Mouse (Mus musculus) embryonic facial prominence, embryonic 15.5 days (tissue): ENCODE results near the gene Utp14b. TPM values are rescaled to one million over a fixed set of nuclear protein-coding genes. Genes with fewer than 3 reads are reported as not detected.

Experiments used
- ATAC-seq: fragments of 200-750 bp; cut with Nextera tagmentation; 2 replicates; pipeline ENCODE4 v1.8.0; 2017; ENCODE audit warnings: low read depth, moderate TSS enrichment; ENCODE audit not compliant: insufficient number of reproducible peaks, low FRiP score, low TSS enrichment
- H3K27ac ChIP-seq: fragments of 300-500 bp; sonication (generic); replicated peaks from 2 replicates; pipeline ENCODE4 v1.5.1; 2015; ENCODE audit warnings: mild to moderate bottlenecking, inconsistent platforms
- H3K27me3 ChIP-seq: fragments of 300-500 bp; sonication (generic); 2 replicates; pipeline ENCODE4 v1.6.1; 2015; ENCODE audit warnings: inconsistent platforms
- H3K36me3 ChIP-seq: fragments of 300-500 bp; sonication (generic); 2 replicates; pipeline ENCODE4 v1.6.1; 2015; ENCODE audit warnings: mild to moderate bottlenecking, inconsistent platforms
- H3K4me1 ChIP-seq: fragments of 300-500 bp; sonication (generic); 2 replicates; pipeline ENCODE4 v1.6.1; 2015; ENCODE audit warnings: inconsistent platforms
- H3K4me2 ChIP-seq: fragments of 300-500 bp; sonication (generic); replicated peaks from 2 replicates; pipeline ENCODE4 v1.6.1; 2015; ENCODE audit warnings: mild to moderate bottlenecking, inconsistent platforms
- H3K4me3 ChIP-seq: fragments of 300-500 bp; sonication (generic); replicated peaks from 2 replicates; pipeline ENCODE4 v1.5.1; 2015; ENCODE audit warnings: mild to moderate bottlenecking, inconsistent platforms
- H3K9ac ChIP-seq: fragments of 300-500 bp; sonication (generic); 2 replicates; pipeline ENCODE4 v1.6.1; 2015; ENCODE audit warnings: inconsistent platforms
- H3K9me3 ChIP-seq: fragments of 300-500 bp; sonication (generic); replicated peaks from 2 replicates; pipeline ENCODE4 v1.6.1; 2016; ENCODE audit warnings: inconsistent platforms
- WGBS: fragments of 180-500 bp; shearing (Covaris S2); methylation state at CpG from one replicate; pipeline ENCODE4 v1.1.7; 2015; 5-methylcytosine and 5-hydroxymethylcytosine counted together
- polyA plus RNA-seq: library from polyadenylated mRNA; unstranded; fragments of >200 nt; fragmentation: Nextera tagmentation; extraction: Ambion mirVana; gene quantifications from 2 replicates; pipeline ENCODE4 v1.2.1, GENCODE M21; 2015

The Utp14b gene
- polyA plus RNA-seq, 1 experiment from 2014 or later = 4.1 TPM

DNA sequence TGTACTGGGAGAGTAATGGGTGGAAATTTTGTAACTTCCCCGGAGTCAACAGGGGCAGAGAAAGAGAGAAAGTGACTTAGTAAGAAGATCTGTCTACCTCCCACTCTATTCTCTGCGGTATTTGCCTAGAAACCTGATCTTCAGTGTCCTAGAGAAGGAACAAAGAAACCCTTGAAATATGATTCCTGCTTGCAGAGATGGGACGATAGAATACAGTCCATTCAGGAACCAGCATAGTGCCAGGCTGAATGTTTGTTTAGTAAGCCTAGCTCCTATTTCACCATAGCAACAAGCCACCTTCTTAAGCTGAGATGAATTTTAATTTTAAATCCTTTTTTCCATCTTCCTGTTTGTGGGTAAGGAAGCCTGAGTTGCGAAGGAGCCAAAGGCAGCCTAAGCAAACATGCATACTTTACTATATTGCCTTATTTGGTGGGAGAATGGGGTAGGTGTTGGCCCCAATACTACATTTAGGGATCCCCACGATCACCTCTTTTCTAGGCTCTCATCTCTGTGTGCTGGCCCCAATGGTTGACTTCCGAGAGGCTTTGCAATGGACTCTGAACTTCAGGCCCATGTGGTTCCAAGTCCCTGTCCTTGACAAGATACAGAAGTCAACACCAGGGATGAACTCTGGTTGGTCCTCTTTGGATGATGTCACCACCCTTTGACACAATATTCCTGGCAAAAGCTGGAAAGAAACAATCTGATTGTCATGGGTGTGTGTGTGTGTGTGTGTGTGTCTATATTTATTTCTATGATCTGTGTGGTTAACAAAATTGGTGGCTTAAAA is 8.4 kb upstream of the Utp14b start:
- H3K9me3 ChIP-seq = no peaks in the 10 kb centered on the region
- 28% methylated on average over 6 of the region's 6 CpGs for WGBS
- H3K36me3 ChIP-seq = no peaks in the 10 kb centered on the region
- H3K4me3 ChIP-seq = no peak overlapping the region
- no peak overlapping the region for H3K4me2 ChIP-seq
- H3K9ac ChIP-seq = no peak overlapping the region
- no peak overlapping the region; the same call in 1 of the 2 replicates for H3K27ac ChIP-seq
- no peaks in the 10 kb centered on the region for H3K27me3 ChIP-seq
- ATAC-seq = peak; percentile 83
- peaks cover 12% of the 10 kb centered on the region; the same call in 1 of the 2 replicates for H3K4me1 ChIP-seq

DNA sequence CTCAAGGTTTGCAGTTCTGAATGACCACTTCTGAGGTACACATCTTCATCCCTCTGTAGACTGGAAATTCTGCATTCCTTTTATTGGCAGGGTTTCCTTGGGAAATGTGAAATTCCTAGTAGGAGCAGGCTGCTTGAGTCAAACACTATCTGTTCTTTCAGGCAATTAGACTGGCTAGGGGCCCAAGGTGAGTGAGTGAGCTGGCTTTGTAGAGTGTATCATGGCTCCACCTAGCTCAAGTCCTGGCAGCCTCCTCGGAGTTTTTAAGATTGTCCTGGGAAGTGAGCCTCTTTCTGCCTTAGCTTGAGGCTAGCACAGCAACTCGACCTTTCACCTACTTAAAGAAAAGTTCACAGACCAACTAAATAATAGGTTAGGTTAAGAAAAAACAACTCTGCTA is 1.4 kb upstream of the Utp14b start:
- 14% methylated on average over 2 of the region's 2 CpGs for WGBS
- Histone ChIP-seq H3K4me3 (no peak overlapping the region), H3K4me2 (no peak overlapping the region), H3K9ac (no peak overlapping the region), H3K27me3 (no peaks in the 10 kb centered on the region), H3K4me1 (peaks cover 31% of the 10 kb centered on the region), H3K27ac (peak overlapping the region; percentile 97), H3K9me3 (no peaks in the 10 kb centered on the region), H3K36me3 (no peaks in the 10 kb centered on the region)
- ATAC-seq = no peak

DNA sequence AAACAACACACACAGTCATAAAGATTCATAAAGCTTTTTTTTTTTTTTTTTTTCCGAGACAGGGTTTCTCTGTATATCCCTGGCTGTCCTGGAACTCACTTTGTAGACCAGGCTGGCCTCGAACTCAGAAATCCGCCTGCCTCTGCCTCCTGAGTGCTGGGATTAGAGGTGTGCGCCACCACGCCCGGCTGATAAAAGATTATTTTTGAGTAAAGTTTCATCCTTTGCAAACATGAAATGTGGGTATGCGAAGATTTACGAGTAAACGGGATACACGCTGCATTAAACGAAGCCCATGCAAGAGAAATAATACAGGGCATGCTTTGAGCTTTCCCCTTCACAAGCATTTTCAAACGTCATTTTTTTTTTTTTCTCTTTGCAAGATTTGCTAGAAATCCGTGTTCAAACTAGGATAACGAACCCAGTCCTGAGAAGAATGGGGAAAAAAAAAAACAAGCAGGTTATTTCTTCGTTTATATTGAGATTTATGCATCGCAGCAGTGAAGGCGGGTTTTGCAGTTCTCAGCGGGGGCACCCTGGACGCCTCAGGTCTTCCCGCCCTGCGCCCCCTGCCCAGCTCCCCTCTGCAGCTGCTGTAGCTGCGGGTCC is 713 bp upstream of the Utp14b start:
- H3K9ac ChIP-seq = 0 out of 2 replicates have a peak overlapping the region, but pooled peaks have one; percentile 23
- peak overlapping the region; percentile 97 for H3K27ac ChIP-seq
- H3K4me1 ChIP-seq = peaks cover 31% of the 10 kb centered on the region
- peak overlapping the region; percentile 70 for H3K4me3 ChIP-seq
- H3K9me3 ChIP-seq = no peaks in the 10 kb centered on the region
- no peaks in the 10 kb centered on the region for H3K27me3 ChIP-seq
- ATAC-seq = no peak
- 22% methylated on average over 22 of the region's 22 CpGs for WGBS
- no peaks in the 10 kb centered on the region for H3K36me3 ChIP-seq
- peak overlapping the region; percentile 76 for H3K4me2 ChIP-seq

DNA sequence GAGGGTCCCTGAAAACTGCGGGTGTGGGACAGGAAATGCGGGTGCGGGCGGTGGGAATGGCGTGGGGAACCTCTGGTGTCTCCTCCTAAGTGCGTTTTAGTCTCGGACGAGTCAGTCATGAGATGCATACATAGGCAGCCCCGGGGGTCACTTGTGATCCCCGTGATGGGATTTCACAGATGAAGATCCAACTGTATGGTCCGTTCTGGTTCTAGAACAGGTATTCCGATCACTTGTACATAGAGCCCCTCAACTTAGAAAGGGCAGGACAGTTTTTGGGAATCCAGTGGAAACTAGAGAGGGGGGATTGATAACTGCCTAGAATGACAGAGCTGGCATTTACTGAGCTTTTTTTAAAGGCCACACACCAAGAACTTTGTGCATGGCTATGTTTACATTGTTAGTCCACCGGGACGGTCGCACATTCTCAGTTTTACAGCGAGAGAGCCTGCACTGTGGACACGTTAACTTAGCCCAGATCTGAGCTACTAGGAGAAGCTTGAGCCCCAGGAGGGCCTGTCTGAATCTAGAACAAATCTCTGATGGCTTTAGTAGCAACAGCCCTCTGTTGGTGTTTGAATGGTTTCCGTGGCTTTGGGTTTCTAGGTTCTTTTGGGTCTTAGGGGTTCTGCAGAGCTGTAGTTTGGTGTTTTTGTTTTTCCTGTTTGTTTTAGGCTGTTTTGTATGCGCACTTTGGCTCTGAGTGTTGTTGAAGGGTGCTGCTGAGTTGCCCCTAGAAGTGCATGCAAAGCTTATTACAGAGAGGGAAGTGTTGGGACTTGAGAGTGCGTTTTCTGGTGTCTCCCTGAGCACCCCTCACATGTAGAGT is 817 bp downstream of the Utp14b start:
- H3K27ac ChIP-seq = peak overlapping the region; percentile 97
- no peaks in the 10 kb centered on the region for H3K27me3 ChIP-seq
- H3K4me2 ChIP-seq = peak overlapping the region; percentile 76
- peaks cover 31% of the 10 kb centered on the region for H3K4me1 ChIP-seq
- whole genome bisulfite sequencing = 1% methylated on average over 20 of the region's 20 CpGs
- peak overlapping the region; percentile 79 for H3K9ac ChIP-seq
- H3K9me3 ChIP-seq = no peaks in the 10 kb centered on the region
- H3K4me3 ChIP-seq = peak overlapping the region; percentile 70
- H3K36me3 ChIP-seq = no peaks in the 10 kb centered on the region
- no peak for ATAC-seq

DNA sequence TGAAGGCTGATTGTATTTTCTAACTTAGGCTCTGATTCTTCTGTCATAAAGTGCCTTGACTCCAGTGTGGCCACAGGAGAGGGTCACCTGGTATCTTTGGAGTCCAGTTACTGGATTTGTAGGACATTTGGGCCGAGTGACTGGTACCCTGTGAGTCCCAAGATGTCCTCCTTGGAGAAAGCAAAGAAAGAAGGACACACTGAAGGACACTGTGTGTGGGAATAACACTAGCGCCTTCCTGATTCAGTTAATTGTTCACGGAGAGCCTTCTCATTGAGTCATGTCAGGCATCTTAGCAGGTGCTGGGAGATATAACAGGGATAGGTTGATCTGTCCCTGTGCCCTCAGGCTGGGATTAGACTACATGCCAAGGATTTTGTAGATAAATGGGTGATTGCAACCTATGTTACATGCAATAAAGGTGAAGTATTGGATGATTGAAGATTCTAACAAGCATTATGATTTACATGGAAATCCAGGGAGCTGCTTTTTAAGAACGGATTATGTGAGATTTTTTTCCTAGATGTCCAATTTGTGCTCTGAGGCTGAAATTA is 1.5 kb downstream of the Utp14b start:
- WGBS = 28% methylated on average over 4 of the region's 4 CpGs
- Histone ChIP-seq H3K9ac (peak overlapping the region; percentile 79; the same call in 1 of the 2 replicates), H3K9me3 (no peaks in the 10 kb centered on the region)

DNA sequence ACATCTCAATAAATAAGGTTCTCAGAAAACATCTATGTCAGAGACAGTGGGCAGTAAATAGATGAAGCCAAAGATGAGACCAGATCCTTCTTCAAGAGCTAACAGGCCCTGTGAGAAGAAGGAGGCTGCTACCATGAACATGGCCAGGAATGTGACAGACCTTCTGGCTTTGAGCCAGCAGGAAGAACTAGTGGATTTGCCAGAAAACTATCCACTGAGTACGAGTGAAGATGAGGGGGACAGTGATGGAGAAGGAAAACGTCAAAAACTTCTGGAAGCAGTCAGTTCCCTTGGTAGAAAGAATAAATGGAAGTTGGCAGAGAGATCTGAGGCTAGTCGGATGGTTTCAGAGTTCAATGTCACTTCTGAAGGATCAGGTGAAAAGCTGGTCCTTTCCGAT is 6.5 kb downstream of the Utp14b start:
- ATAC-seq = no peak
- no peaks in the 10 kb centered on the region for H3K9me3 ChIP-seq
- no peak overlapping the region for H3K4me2 ChIP-seq
- H3K4me3 ChIP-seq = no peak overlapping the region
- peaks cover 16% of the 10 kb centered on the region for H3K4me1 ChIP-seq
- H3K27ac ChIP-seq = no peak overlapping the region
- H3K27me3 ChIP-seq = no peaks in the 10 kb centered on the region
- peaks cover 36% of the 10 kb centered on the region for H3K36me3 ChIP-seq
- WGBS = 70% methylated on average over 4 of the region's 4 CpGs
- no peak overlapping the region for H3K9ac ChIP-seq

More for the DNA sequence above, 1.5 kb downstream of the Utp14b start:
- ATAC-seq = no peak
- 0 out of 2 replicates have a peak overlapping the region, but pooled peaks have one; percentile 97 for H3K27ac ChIP-seq
- H3K27me3 ChIP-seq = no peaks in the 10 kb centered on the region
- peaks cover 31% of the 10 kb centered on the region for H3K4me1 ChIP-seq
- H3K4me3 ChIP-seq = peak overlapping the region; percentile 70
- H3K36me3 ChIP-seq = peaks cover 2% of the 10 kb centered on the region; the same call in 1 of the 2 replicates
- peak overlapping the region; percentile 76 for H3K4me2 ChIP-seq

DNA sequence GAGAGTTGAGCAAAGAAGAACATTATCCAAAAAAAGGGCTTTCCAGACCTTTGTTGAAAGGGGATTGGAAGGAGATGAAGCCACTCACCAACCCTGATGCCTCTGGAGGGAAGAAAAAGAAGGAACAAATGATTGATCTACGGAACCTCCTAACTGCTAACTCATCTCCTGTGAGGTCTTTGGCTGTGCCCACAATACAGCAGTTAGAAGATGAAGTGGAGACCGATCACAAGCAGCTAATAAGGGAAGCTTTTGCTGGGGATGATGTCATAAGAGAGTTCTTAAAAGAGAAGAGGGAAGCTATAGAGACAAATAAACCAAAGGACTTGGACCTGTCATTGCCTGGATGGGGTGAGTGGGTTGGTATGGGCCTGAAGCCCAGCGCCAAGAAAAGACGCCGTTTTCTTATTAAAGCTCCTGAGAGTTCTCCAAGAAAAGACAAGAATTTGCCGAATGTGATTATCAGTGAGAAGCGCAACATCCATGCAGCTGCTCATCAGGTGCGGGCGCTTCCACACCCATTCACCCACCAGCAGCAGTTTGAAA is 8.2 kb downstream of the Utp14b start:
- ATAC-seq = no peak

DNA sequence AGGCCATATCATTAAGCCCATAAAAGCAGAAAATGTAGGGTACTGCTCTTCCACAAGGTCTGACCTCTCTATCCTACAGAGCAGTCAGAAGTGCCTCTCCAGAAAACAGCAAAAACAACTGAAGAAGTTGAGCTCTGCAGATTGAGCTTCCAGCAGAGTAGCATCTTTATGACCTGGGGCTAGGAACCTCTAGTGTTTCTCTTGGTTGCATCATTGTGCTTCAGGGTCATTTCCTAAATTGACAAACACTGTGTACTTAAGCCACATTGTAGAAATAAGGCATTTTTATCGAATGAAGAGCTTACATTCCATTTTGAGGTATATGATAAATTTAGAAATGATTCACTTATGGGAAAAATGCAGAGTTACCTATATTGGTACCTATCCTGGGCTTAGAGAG is 8.7 kb downstream of the Utp14b start:
- Histone ChIP-seq H3K9ac (no peak overlapping the region), H3K4me2 (no peak overlapping the region), H3K4me1 (no peaks in the 10 kb centered on the region), H3K9me3 (no peaks in the 10 kb centered on the region), H3K4me3 (no peak overlapping the region), H3K27ac (no peak overlapping the region), H3K27me3 (no peaks in the 10 kb centered on the region), H3K36me3 (peaks cover 36% of the 10 kb centered on the region)
- ATAC-seq = no peak
- WGBS = 85% methylated on average over 1 of the region's 1 CpGs

More for the DNA sequence above, 8.2 kb downstream of the Utp14b start:
- Histone ChIP-seq H3K4me2 (no peak overlapping the region), H3K4me1 (peaks cover 3% of the 10 kb centered on the region), H3K9ac (no peak overlapping the region), H3K36me3 (peaks cover 36% of the 10 kb centered on the region), H3K27ac (no peak overlapping the region), H3K27me3 (no peaks in the 10 kb centered on the region), H3K4me3 (no peak overlapping the region), H3K9me3 (no peaks in the 10 kb centered on the region)
- WGBS = 94% methylated on average over 9 of the region's 9 CpGs

DNA sequence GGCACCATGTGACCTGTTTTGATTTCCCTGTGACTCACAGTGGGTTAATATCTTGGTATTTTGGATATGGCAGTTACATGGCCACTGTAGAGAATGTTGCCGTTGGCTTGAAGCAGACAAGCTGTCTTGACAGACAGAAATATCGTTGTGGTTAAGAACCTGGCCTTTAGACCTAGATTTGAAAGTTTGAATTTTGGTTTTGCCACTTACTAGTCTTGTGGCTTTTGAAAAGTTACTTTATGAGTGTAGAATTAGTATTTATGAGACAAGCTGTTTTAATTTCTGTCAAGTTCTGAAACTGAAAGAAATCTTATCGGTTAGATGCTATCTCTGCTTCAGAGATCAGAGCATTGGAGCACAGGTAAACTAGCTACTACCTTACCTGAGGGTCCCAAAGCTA is 24.5 kb downstream of the Utp14b start:
- Histone ChIP-seq H3K4me2 (no peak overlapping the region), H3K4me1 (no peaks in the 10 kb centered on the region), H3K4me3 (no peak overlapping the region), H3K9ac (no peak overlapping the region), H3K27ac (no peak overlapping the region), H3K9me3 (no peaks in the 10 kb centered on the region), H3K27me3 (no peaks in the 10 kb centered on the region), H3K36me3 (no peaks in the 10 kb centered on the region)
- WGBS = 72% methylated on average over 3 of the region's 3 CpGs
- no peak for ATAC-seq

DNA sequence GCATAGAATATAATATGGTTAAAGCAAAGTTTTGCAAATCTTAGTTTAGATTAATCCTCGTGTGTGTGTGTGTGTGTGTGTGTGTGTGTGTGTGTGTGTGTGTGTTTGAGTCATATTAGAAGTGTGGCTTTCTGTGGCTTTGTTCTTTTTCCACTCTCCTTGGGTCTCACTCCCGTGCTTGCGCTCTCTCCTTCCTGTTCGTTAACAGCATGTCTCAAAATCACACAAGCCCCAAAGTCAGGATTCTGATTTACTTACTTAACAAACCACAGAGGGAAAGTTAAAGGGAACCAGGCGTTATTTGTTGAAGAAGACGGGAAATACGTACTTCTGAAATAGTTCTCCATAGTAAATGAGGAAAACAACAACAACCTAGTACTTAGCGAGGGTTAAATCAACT is 26.3 kb downstream of the Utp14b start:
- WGBS = 76% methylated on average over 8 of the region's 8 CpGs
- H3K4me1 ChIP-seq = no peaks in the 10 kb centered on the region
- no peak for ATAC-seq

More for the DNA sequence above, 26.3 kb downstream of the Utp14b start:
- no peak overlapping the region for H3K27ac ChIP-seq
- H3K4me2 ChIP-seq = no peak overlapping the region
- H3K36me3 ChIP-seq = no peaks in the 10 kb centered on the region
- H3K9ac ChIP-seq = no peak overlapping the region
- no peaks in the 10 kb centered on the region for H3K9me3 ChIP-seq
- H3K4me3 ChIP-seq = no peak overlapping the region
- H3K27me3 ChIP-seq = no peaks in the 10 kb centered on the region
